28 mouse cellular contexts compared by ENCODE assay signal in genomic region chr14:22800020-22800419, GRCm38 (mm10).
DNase-seq lines count a peak whose midpoint lies in the region; ATAC-seq and TF ChIP-seq lines count a peak whose summit lies in the region.
"Had no signal": no experiment of that assay in that cellular context is flagged by ENCODE, and none has a peak within 500 bp of the region (broad histone marks: within the 10 kb centered on the region; RNA-seq: fewer than 3 reads in every experiment).

No protein-coding gene starts in this region.

- H3K4me2 ChIP-seq in kidney, embryonic 14.5 days (replicated peaks; ENCODE audit: low read depth, low read length) = no peak overlapping the region
- H3K4me2 ChIP-seq in kidney, postnatal 0 days (ENCODE audit: low read length) = no peak overlapping the region
- H3K4me2 ChIP-seq in lung, embryonic 16.5 days (ENCODE audit: low read depth, low read length) = no peak overlapping the region
- H3K4me2 ChIP-seq: embryonic facial prominence, embryonic 13.5 days; forebrain, embryonic 12.5 days; forebrain, embryonic 15.5 days; heart, embryonic 12.5 days; heart, embryonic 15.5 days had no signal

- no peaks in the 10 kb centered on the region for H3K9me3 ChIP-seq in kidney, embryonic 14.5 days (ENCODE audit: control insufficient read depth, low read length)
- no peaks in the 10 kb centered on the region for H3K9me3 ChIP-seq in kidney, postnatal 0 days (replicated peaks; ENCODE audit: low read length)
- no peaks in the 10 kb centered on the region for H3K9me3 ChIP-seq in lung, embryonic 16.5 days (ENCODE audit: control insufficient read depth, low read length)
- H3K9me3 ChIP-seq: embryonic facial prominence, embryonic 10.5 days; embryonic facial prominence, embryonic 13.5 days; forebrain, embryonic 12.5 days; forebrain, embryonic 15.5 days; heart, embryonic 12.5 days; heart, embryonic 15.5 days; hindbrain, embryonic 10.5 days had no signal

- no peak for TF ChIP-seq CTCF in kidney, postnatal 0 days (IDR thresholded peaks at IDR 0.05; ENCODE audit: low read depth)

- peak overlapping the region; percentile 90; the same call in 1 of the 2 replicates for H3K27ac ChIP-seq in kidney, embryonic 14.5 days (ENCODE audit: low read depth, low read length)
- peak overlapping the region; percentile 91 for H3K27ac ChIP-seq in kidney, postnatal 0 days
- no peak overlapping the region for H3K27ac ChIP-seq in lung, embryonic 16.5 days (ENCODE audit: low read length)
- H3K27ac ChIP-seq: embryonic facial prominence, embryonic 10.5 days; embryonic facial prominence, embryonic 13.5 days; forebrain, embryonic 12.5 days; forebrain, embryonic 15.5 days; heart, embryonic 15.5 days; hindbrain, embryonic 10.5 days had no signal

- H3K36me3 ChIP-seq in kidney, embryonic 14.5 days (ENCODE audit: control insufficient read depth, insufficient read depth, low read length) = no peaks in the 10 kb centered on the region
- no peaks in the 10 kb centered on the region for H3K36me3 ChIP-seq in kidney, postnatal 0 days (ENCODE audit: insufficient read depth, low read length)
- H3K36me3 ChIP-seq in lung, embryonic 16.5 days (ENCODE audit: control insufficient read depth, insufficient read depth, low read length) = no peaks in the 10 kb centered on the region
- H3K36me3 ChIP-seq: embryonic facial prominence, embryonic 10.5 days; embryonic facial prominence, embryonic 13.5 days; forebrain, embryonic 12.5 days; forebrain, embryonic 15.5 days; heart, embryonic 12.5 days; heart, embryonic 15.5 days; hindbrain, embryonic 10.5 days had no signal

- no peaks in the 10 kb centered on the region for H3K27me3 ChIP-seq in kidney, embryonic 14.5 days (ENCODE audit: control insufficient read depth, insufficient read depth, low read length)
- no peaks in the 10 kb centered on the region for H3K27me3 ChIP-seq in kidney, postnatal 0 days (ENCODE audit: insufficient read depth, low read length)
- no peaks in the 10 kb centered on the region for H3K27me3 ChIP-seq in lung, embryonic 16.5 days (ENCODE audit: control insufficient read depth, insufficient read depth, low read depth, low read length)
- H3K27me3 ChIP-seq: embryonic facial prominence, embryonic 13.5 days; heart, embryonic 12.5 days; heart, embryonic 15.5 days had no signal

- peak; percentile 74 for ATAC-seq in kidney, embryonic 14.5 days (ENCODE audit: low FRiP score, low TSS enrichment)
- no peak for ATAC-seq in kidney, postnatal 0 days (replicated peaks; ENCODE audit: low FRiP score, low read depth)
- 0 out of 2 replicates have a peak, but pooled peaks have one; percentile 28 for ATAC-seq in lung, embryonic 16.5 days (ENCODE audit: low read depth)
- ATAC-seq: CD4-positive, CD25-positive, alpha-beta regulatory T cell, adult 4 months; forebrain, embryonic 15.5 days had no signal

- WGBS in kidney, embryonic 14.5 days = 11% methylated on average over 4 of the region's 4 CpGs
- 23% methylated on average over 4 of the region's 4 CpGs for WGBS in kidney, postnatal 0 days
- 34% methylated on average over 4 of the region's 4 CpGs for WGBS in lung, embryonic 16.5 days

- H3K9ac ChIP-seq in kidney, embryonic 14.5 days (ENCODE audit: low read depth, low read length) = no peak overlapping the region
- 0 out of 2 replicates have a peak overlapping the region, but pooled peaks have one; percentile 13 for H3K9ac ChIP-seq in kidney, postnatal 0 days (ENCODE audit: low read depth, low read length)
- no peak overlapping the region for H3K9ac ChIP-seq in lung, embryonic 16.5 days (ENCODE audit: low read length)
- H3K9ac ChIP-seq: embryonic facial prominence, embryonic 13.5 days; forebrain, embryonic 12.5 days; forebrain, embryonic 15.5 days; heart, embryonic 12.5 days; heart, embryonic 15.5 days had no signal

- no peak overlapping the region for H3K4me3 ChIP-seq in kidney, embryonic 14.5 days (ENCODE audit: low read length)
- no peak overlapping the region for H3K4me3 ChIP-seq in kidney, postnatal 0 days (replicated peaks; ENCODE audit: low read depth, low read length)
- H3K4me3 ChIP-seq in lung, embryonic 16.5 days (ENCODE audit: low read length) = no peak overlapping the region
- H3K4me3 ChIP-seq: embryonic facial prominence, embryonic 10.5 days; embryonic facial prominence, embryonic 13.5 days; erythroblast, embryonic 14.5 days; forebrain, embryonic 12.5 days; forebrain, embryonic 15.5 days; heart, embryonic 12.5 days; heart, embryonic 15.5 days; hindbrain, embryonic 10.5 days had no signal

- DNase-seq in kidney, adult 18-20 months = no peak
- DNase-seq in kidney, postnatal 0 days (ENCODE audit: low spot score) = peak; percentile 83
- no peak for DNase-seq in kidney, postnatal 14 days
- no peak for DNase-seq in lung, adult 18-20 months
- peak; percentile 23 for DNase-seq in yolk sac, embryonic 10.5 days (ENCODE audit: low spot score)
- no peak for DNase-seq in layer of hippocampus, adult 9-11 months
- DNase-seq: adrenal gland, adult 2 months; adrenal gland, postnatal 14 days; cerebellum, adult 11-12 months; cerebellum, adult 8-10 months; cerebellum, postnatal 10 days; cerebellum, postnatal 36 days; embryo, embryonic 11 days; gastrocnemius, postnatal 25 days; heart, adult 18-20 months; heart, postnatal 10 days; heart, postnatal 36 days had no signal

- H3K4me1 ChIP-seq in kidney, embryonic 14.5 days (ENCODE audit: control insufficient read depth, insufficient read depth, low read length) = peaks cover 15% of the 10 kb centered on the region
- H3K4me1 ChIP-seq in kidney, postnatal 0 days (replicated peaks; ENCODE audit: insufficient read depth, low read length) = peaks cover 14% of the 10 kb centered on the region
- H3K4me1 ChIP-seq in lung, embryonic 16.5 days (replicated peaks; ENCODE audit: control insufficient read depth, insufficient read depth, low read length) = peaks cover 11% of the 10 kb centered on the region
- H3K4me1 ChIP-seq: embryonic facial prominence, embryonic 13.5 days; forebrain, embryonic 12.5 days; forebrain, embryonic 15.5 days had no signal

Comparison
In these comparisons a context has a peak if more than half of its experiments do, and no peak if none do; other contexts are left out.
1. DNase-seq: peak in kidney, postnatal 0 days (single experiment) and yolk sac, embryonic 10.5 days (single experiment); none in kidney, adult 18-20 months (single experiment), kidney, postnatal 14 days (single experiment), lung, adult 18-20 months (0 of 2) and layer of hippocampus, adult 9-11 months (single experiment).